ENCODE assay signal across 9 mouse cellular contexts in the genomic region with DNA sequence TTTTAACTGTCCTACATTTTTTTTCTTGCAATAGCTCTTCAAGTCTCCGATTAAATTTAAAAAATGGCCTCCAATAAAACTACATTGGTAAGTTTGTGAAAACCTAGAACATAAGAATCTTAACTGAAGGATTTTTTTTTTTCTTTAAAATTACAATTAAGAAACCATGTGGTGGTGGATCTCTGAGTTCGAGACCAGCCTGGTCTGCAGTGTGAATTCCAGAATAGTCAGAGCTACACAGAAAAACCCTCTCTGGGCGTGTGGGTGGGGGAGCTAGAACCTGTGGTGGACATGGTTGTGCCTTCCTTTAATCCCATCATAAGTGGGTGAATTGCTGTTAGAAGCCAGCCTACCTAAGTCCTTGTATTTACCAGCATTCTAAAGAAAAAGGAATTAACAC. TPM values are rescaled to one million over a fixed set of nuclear protein-coding genes. Genes with fewer than 3 reads are reported as not detected.
DNase-seq lines count a peak whose midpoint lies in the region; ATAC-seq and TF ChIP-seq lines count a peak whose summit lies in the region.
"Had no signal": no experiment of that assay in that cellular context is flagged by ENCODE, and none has a peak within 500 bp of the region (broad histone marks: within the 10 kb centered on the region; RNA-seq: fewer than 3 reads in every experiment).

No protein-coding gene starts in this region.

- peaks cover 43% of the 10 kb centered on the region for H3K36me3 ChIP-seq in heart, embryonic 12.5 days
- peaks cover 20 to 45% of the 10 kb centered on the region in 2 experiments for H3K36me3 ChIP-seq in MEL (ENCODE audit: control insufficient read depth in 1 of 2, insufficient read depth in 2 of 2, low read length in 2 of 2)
- H3K36me3 ChIP-seq in heart, postnatal 0 days (replicated peaks; ENCODE audit: control insufficient read depth, insufficient read depth, low read length) = peaks cover 25% of the 10 kb centered on the region
- H3K36me3 ChIP-seq in midbrain, embryonic 10.5 days = peaks cover 64% of the 10 kb centered on the region

- TF ChIP-seq CTCF in MEL (IDR thresholded peaks at IDR 0.05 in 2 of 3, conservative IDR thresholded peaks at IDR 0.05 in 1 of 3; ENCODE audit: control insufficient read depth in 1 of 3, insufficient read depth in 1 of 3, low read depth in 2 of 3, low read length in 3 of 3, poor library complexity in 1 of 3, severe bottlenecking in 1 of 3) = no peak
- no peak for TF ChIP-seq CTCF in heart, postnatal 0 days (IDR thresholded peaks at IDR 0.05; ENCODE audit: low read depth)
- no peak for TF ChIP-seq CTCF in lung, adult 2 months (IDR thresholded peaks at IDR 0.05; ENCODE audit: insufficient read depth, low read length)

- TF ChIP-seq POLR2A in MEL (IDR thresholded peaks at IDR 0.05; ENCODE audit: control insufficient read depth in 1 of 2, insufficient read depth in 1 of 2, low read depth in 1 of 2, low read length in 2 of 2, poor library complexity in 1 of 2) = no peak
- TF ChIP-seq POLR2A in lung, adult 2 months (IDR thresholded peaks at IDR 0.05; ENCODE audit: borderline replicate concordance, extremely low read depth, low read depth, low read length) = no peak

- no peak for DNase-seq in heart, adult 18-20 months
- DNase-seq in MEL (ENCODE audit: low read depth, low spot score) = peak; percentile 52
- DNase-seq in heart, postnatal 0 days (ENCODE audit: low spot score) = no peak
- no peak for DNase-seq in midbrain, embryonic 10.5 days (ENCODE audit: low spot score)
- DNase-seq in right cerebral cortex, adult 18-20 months = no peak
- no peak for DNase-seq in lung, adult 2 months
- DNase-seq in urinary bladder, adult 18-20 months (ENCODE audit: low spot score in 2 of 2) = no peak

- peak overlapping the region; percentile 27; the same call in 1 of the 2 replicates for H3K27ac ChIP-seq in heart, embryonic 12.5 days (ENCODE audit: poor library complexity, severe bottlenecking)
- H3K27ac ChIP-seq in MEL (ENCODE audit: control insufficient read depth, low read depth, low read length) = no peak overlapping the region
- H3K27ac ChIP-seq in heart, postnatal 0 days (ENCODE audit: low read depth) = no peak overlapping the region
- peak overlapping the region; percentile 100 for H3K27ac ChIP-seq in midbrain, embryonic 10.5 days (replicated peaks)

- H3K4me3 ChIP-seq in heart, embryonic 12.5 days = peak overlapping the region; percentile 40
- H3K4me3 ChIP-seq in MEL (ENCODE audit: control insufficient read depth in 1 of 2, insufficient read depth in 1 of 2, low read depth in 2 of 2, low read length in 2 of 2) = peak overlapping the region; percentile 58 to 61
- H3K4me3 ChIP-seq in heart, postnatal 0 days (ENCODE audit: low read depth, low read length) = peak overlapping the region; percentile 99
- peak overlapping the region; percentile 97 for H3K4me3 ChIP-seq in midbrain, embryonic 10.5 days
- H3K4me3 ChIP-seq in lung, adult 2 months (replicated peaks; ENCODE audit: extremely low read depth, low read depth, low read length) = no peak overlapping the region

- peaks cover 17% of the 10 kb centered on the region for H3K4me1 ChIP-seq in heart, embryonic 12.5 days (replicated peaks)
- peaks cover 0 to 16% of the 10 kb centered on the region in 2 experiments; a peak in 2 of 4 replicates for H3K4me1 ChIP-seq in MEL (ENCODE audit: control insufficient read depth in 1 of 2, insufficient read depth in 2 of 2, low read length in 2 of 2)
- H3K4me1 ChIP-seq in heart, postnatal 0 days (ENCODE audit: control insufficient read depth, insufficient read depth) = peaks cover 9% of the 10 kb centered on the region
- H3K4me1 ChIP-seq in midbrain, embryonic 10.5 days = peaks cover 25% of the 10 kb centered on the region
- H3K4me1 ChIP-seq in lung, adult 2 months (ENCODE audit: control insufficient read depth, insufficient read depth, low read length) = peaks cover 5% of the 10 kb centered on the region

- no peaks in the 10 kb centered on the region for H3K9me3 ChIP-seq in heart, embryonic 12.5 days (replicated peaks)
- no peaks in the 10 kb centered on the region for H3K9me3 ChIP-seq in MEL (replicated peaks; ENCODE audit: insufficient read depth, low read length)
- no peaks in the 10 kb centered on the region for H3K9me3 ChIP-seq in heart, postnatal 0 days (replicated peaks; ENCODE audit: control insufficient read depth, low read length)
- H3K9me3 ChIP-seq in midbrain, embryonic 10.5 days (replicated peaks) = no peaks in the 10 kb centered on the region

- WGBS in heart, embryonic 12.5 days = 21% methylated on average over 3 of the region's 3 CpGs
- 18% methylated on average over 3 of the region's 3 CpGs for WGBS in heart, postnatal 0 days
- WGBS in midbrain, embryonic 10.5 days = 29% methylated on average over 3 of the region's 3 CpGs
- 32% methylated on average over 3 of the region's 3 CpGs for WGBS in lung, adult 2 months

- TF ChIP-seq RAD21 in MEL (IDR thresholded peaks at IDR 0.05; ENCODE audit: low read depth, low read length) = no peak

- TF ChIP-seq EP300 in MEL (IDR thresholded peaks at IDR 0.05; ENCODE audit: low read depth in 1 of 2, low read length in 2 of 2) = no peak
- no peak for TF ChIP-seq EP300 in heart, postnatal 0 days (IDR thresholded peaks at IDR 0.05; ENCODE audit: low read depth)

- H3K9ac ChIP-seq in heart, embryonic 12.5 days = peak overlapping the region; percentile 72
- peak overlapping the region; percentile 96 for H3K9ac ChIP-seq in MEL (ENCODE audit: control insufficient read depth, low read depth, low read length, poor library complexity, severe bottlenecking)
- 0 out of 2 replicates have a peak overlapping the region, but pooled peaks have one; percentile 97 for H3K9ac ChIP-seq in heart, postnatal 0 days (replicated peaks; ENCODE audit: low read depth, low read length)

- no peaks in the 10 kb centered on the region for H3K27me3 ChIP-seq in heart, embryonic 12.5 days (replicated peaks)
- no peaks in the 10 kb centered on the region for H3K27me3 ChIP-seq in MEL (ENCODE audit: control insufficient read depth in 1 of 2, insufficient read depth in 2 of 2, low read length in 2 of 2)
- H3K27me3 ChIP-seq in heart, postnatal 0 days (ENCODE audit: control insufficient read depth, insufficient read depth, low read length) = no peaks in the 10 kb centered on the region
- H3K27me3 ChIP-seq in midbrain, embryonic 10.5 days (ENCODE audit: low read depth, poor library complexity, severe bottlenecking) = no peaks in the 10 kb centered on the region

- H3K4me2 ChIP-seq in heart, embryonic 12.5 days = peak overlapping the region; percentile 69
- H3K4me2 ChIP-seq in heart, postnatal 0 days (ENCODE audit: low read depth, low read length) = peak overlapping the region; percentile 75

- no peak for ATAC-seq in heart, embryonic 12.5 days (ENCODE audit: insufficient number of reproducible peaks, low FRiP score)
- no peak for ATAC-seq in heart, postnatal 0 days (ENCODE audit: insufficient read depth, low read depth)

- peaks cover 70% of the 10 kb centered on the region for H3K79me2 ChIP-seq in MEL (ENCODE audit: control insufficient read depth, insufficient read depth, low read length, poor library complexity)

TF ChIP-seq in MEL, 35 proteins besides CTCF, POLR2A, EP300 and RAD21 (continues in another document):
- TF ChIP-seq USF1 (IDR thresholded peaks at IDR 0.05; ENCODE audit: low read depth, low read length) (no peak), NELFE (IDR thresholded peaks at IDR 0.05; ENCODE audit: low read depth, low read length) (no peak)

RNA-seq across cellular contexts. Expression of gene Cbx3, which starts 1.6 kb away (rescaled TPM):
- polyA plus RNA-seq in heart, embryonic 12.5 days (2016; fragmentation: Nextera tagmentation; extraction: Ambion mirVana) = 372 and 391 TPM in 2 replicates
- total RNA-seq in heart, adult 18-20 months (2021) = 10 to 100 TPM; 61.9 to 63.4 TPM
- total RNA-seq in MEL (2012; rRNA removed) = 250 and 253 TPM in 2 replicates
- polyA plus RNA-seq in MEL (2012; ENCODE audit: insufficient read depth in 1 of 2, insufficient read length in 2 of 2, low read depth in 1 of 2, low replicate concordance in 2 of 2, missing spikeins in 1 of 2) = 100 to 1,000 TPM in 1 of 2 experiments, not detected in 1; 177 TPM
- 66.0 and 94.1 TPM in 2 replicates for total RNA-seq in heart, postnatal 0 days (2014; rRNA removed; ENCODE audit: low replicate concordance)
- polyA plus RNA-seq in heart, postnatal 0 days (2015; fragmentation: Nextera tagmentation; extraction: Ambion mirVana) = 270 and 295 TPM in 2 replicates
- polyA plus RNA-seq in midbrain, embryonic 10.5 days (2016; fragmentation: Nextera tagmentation; extraction: Ambion mirVana) = 692 and 722 TPM in 2 replicates
- 5.1 and 9.7 TPM in 2 replicates for polyA plus RNA-seq in lung, adult 2 months (2012; rRNA removed)

RNA-seq across cellular contexts. Expression of gene Hnrnpa2b1, which starts 2.1 kb away (rescaled TPM):
- 1,461 and 1,470 TPM in 2 replicates for polyA plus RNA-seq in heart, embryonic 12.5 days (2016; fragmentation: Nextera tagmentation; extraction: Ambion mirVana)
- 100 to 1,000 TPM; 437 to 447 TPM for total RNA-seq in heart, adult 18-20 months (2021)
- 635 and 657 TPM in 2 replicates for total RNA-seq in MEL (2012; rRNA removed)
- polyA plus RNA-seq in MEL (2012; ENCODE audit: insufficient read depth in 1 of 2, insufficient read length in 2 of 2, low read depth in 1 of 2, low replicate concordance in 2 of 2, missing spikeins in 1 of 2) = 1,000 to 10,000 TPM; 1,226 to 1,710 TPM
- total RNA-seq in heart, postnatal 0 days (2014; rRNA removed; ENCODE audit: low replicate concordance) = 145 and 171 TPM in 2 replicates
- 718 and 775 TPM in 2 replicates for polyA plus RNA-seq in heart, postnatal 0 days (2015; fragmentation: Nextera tagmentation; extraction: Ambion mirVana)
- polyA plus RNA-seq in midbrain, embryonic 10.5 days (2016; fragmentation: Nextera tagmentation; extraction: Ambion mirVana) = 2,311 and 2,476 TPM in 2 replicates
- polyA plus RNA-seq in lung, adult 2 months (2012; rRNA removed) = 45.4 and 73.2 TPM in 2 replicates

RNA-seq across cellular contexts. Expression of gene Nfe2l3, which starts 39.3 kb away (rescaled TPM):
- 5.3 and 5.4 TPM in 2 replicates for polyA plus RNA-seq in heart, embryonic 12.5 days (2016; fragmentation: Nextera tagmentation; extraction: Ambion mirVana)
- total RNA-seq in heart, adult 18-20 months (2021) = under 1 TPM in 1 of 2 experiments, not detected in 1; 0.18 TPM
- 0.07 and 0.15 TPM in 2 replicates for total RNA-seq in MEL (2012; rRNA removed)
- polyA plus RNA-seq in MEL (2012; ENCODE audit: insufficient read depth in 1 of 2, insufficient read length in 2 of 2, low read depth in 1 of 2, low replicate concordance in 2 of 2, missing spikeins in 1 of 2) = under 1 TPM in 1 of 2 experiments, not detected in 1; 0.21 TPM
- 2.7 and 5.0 TPM in 2 replicates for total RNA-seq in heart, postnatal 0 days (2014; rRNA removed; ENCODE audit: low replicate concordance)
- polyA plus RNA-seq in heart, postnatal 0 days (2015; fragmentation: Nextera tagmentation; extraction: Ambion mirVana) = 1.2 and 1.3 TPM in 2 replicates
- 1.3 and 3.3 TPM in 2 replicates for polyA plus RNA-seq in midbrain, embryonic 10.5 days (2016; fragmentation: Nextera tagmentation; extraction: Ambion mirVana)
- 3.0 and 3.5 TPM in 2 replicates for polyA plus RNA-seq in lung, adult 2 months (2012; rRNA removed)
- total RNA-seq: megakaryocyte progenitor cell, adult 5-6 weeks had no signal

RNA-seq across cellular contexts. Expression of gene Snx10, which starts 51.9 kb away (rescaled TPM):
- polyA plus RNA-seq in heart, embryonic 12.5 days (2016; fragmentation: Nextera tagmentation; extraction: Ambion mirVana) = 21.4 and 23.7 TPM in 2 replicates
- 10 to 100 TPM; 13.9 to 15.9 TPM for total RNA-seq in heart, adult 18-20 months (2021)
- total RNA-seq in MEL (2012; rRNA removed) = 3.9 and 6.6 TPM in 2 replicates
- 1 to 10 TPM in 1 of 2 experiments, not detected in 1; 7.0 TPM for polyA plus RNA-seq in MEL (2012; ENCODE audit: insufficient read depth in 1 of 2, insufficient read length in 2 of 2, low read depth in 1 of 2, low replicate concordance in 2 of 2, missing spikeins in 1 of 2)
- 4.9 and 13.5 TPM in 2 replicates for total RNA-seq in heart, postnatal 0 days (2014; rRNA removed; ENCODE audit: low replicate concordance)
- polyA plus RNA-seq in heart, postnatal 0 days (2015; fragmentation: Nextera tagmentation; extraction: Ambion mirVana) = 10.9 and 12.4 TPM in 2 replicates
- polyA plus RNA-seq in midbrain, embryonic 10.5 days (2016; fragmentation: Nextera tagmentation; extraction: Ambion mirVana) = 37.0 and 40.9 TPM in 2 replicates
- polyA plus RNA-seq in lung, adult 2 months (2012; rRNA removed) = 2.6 and 4.0 TPM in 2 replicates

Comparison
In these comparisons a context has a peak if more than half of its experiments do, and no peak if none do; other contexts are left out.
1. H3K27ac ChIP-seq: peak in heart, embryonic 12.5 days (single experiment) and midbrain, embryonic 10.5 days (single experiment); none in MEL (single experiment) and heart, postnatal 0 days (single experiment).
2. Peak in every context shown above with its lines, with median percentiles within 50 percentile points of each other: H3K9ac ChIP-seq.